Mouse (Mus musculus): ENCODE results near the gene 1600014C23Rik.

1600014C23Rik gene

DNA sequence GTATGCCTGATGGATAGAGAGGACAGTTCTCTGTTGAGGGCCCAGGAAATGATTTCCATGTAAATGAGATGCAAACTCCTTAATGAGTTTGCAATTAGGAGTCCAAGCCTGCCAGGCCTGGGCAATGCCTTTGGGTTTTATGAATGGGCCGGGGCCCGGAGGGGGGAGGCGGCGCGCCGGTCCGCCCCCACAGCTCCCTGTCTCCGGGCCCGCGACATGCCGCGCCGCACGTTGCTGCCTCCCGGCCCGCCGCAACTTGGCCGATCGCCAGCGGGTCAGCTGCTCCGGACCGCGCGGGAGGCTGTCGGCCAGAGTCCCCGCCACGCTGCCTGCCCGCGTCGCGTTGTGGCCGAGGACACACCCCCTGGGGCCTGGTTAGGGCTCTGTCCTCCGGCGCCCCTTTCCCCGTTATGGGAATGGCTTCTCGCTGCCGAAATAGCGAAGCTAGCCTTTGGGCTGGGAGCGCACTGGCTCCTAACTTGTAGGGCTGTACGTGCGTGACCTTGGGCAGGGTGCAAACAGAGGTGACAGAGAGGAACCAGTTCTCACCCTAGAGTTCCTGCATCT is at the start of gene 1600014C23Rik:
TSS of gene 1600014C23Rik (minus strand) at position 110 of the 567 bp plus-strand sequence.
- peak; percentile 39 to 61 for DNase-seq (ENCODE audit: low spot score in 2 of 2)

DNA sequence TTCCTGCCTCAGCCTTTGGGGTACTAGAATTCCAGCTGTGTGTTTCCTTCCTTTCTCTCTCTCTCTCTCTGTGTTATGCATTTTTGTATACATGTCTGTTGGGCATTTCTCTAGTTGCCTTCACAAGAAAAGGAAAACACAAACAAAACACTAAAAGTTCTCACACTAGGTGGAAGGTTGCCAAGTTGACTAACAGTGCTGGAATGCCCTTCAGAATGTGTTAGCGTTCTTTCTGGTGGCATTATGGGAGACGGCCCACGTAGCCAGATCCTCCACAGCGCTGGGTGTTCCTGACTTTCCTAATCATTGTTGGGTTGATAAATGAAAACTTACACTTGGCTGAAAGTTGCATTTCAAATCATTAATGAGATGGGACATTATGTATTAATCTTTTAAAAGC is 44.8 kb upstream of the 1600014C23Rik start:
- DNase-seq (ENCODE audit: low spot score in 2 of 2), result no peak

DNA sequence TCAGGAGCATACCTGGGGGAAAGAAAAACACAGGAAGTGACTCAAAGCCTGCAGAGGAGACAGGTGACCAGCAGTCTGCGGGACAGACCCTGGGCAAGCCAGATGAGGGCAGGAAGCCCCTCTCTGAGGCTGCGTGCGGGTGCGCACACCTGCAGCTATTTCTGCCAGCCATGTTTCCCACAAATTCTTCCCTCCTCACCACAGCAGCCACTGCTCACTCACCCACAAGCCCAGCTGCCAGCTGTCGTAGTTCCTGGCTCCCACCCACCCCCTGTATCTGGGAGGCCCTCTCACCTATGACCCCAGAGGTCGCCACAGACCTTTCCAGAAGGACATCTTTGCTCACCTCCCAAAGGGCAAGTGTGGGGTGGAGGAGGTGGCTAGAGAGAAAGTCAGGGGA is 43.8 kb upstream of the 1600014C23Rik start:
- DNase-seq (ENCODE audit: low spot score in 2 of 2), result no peak

DNA sequence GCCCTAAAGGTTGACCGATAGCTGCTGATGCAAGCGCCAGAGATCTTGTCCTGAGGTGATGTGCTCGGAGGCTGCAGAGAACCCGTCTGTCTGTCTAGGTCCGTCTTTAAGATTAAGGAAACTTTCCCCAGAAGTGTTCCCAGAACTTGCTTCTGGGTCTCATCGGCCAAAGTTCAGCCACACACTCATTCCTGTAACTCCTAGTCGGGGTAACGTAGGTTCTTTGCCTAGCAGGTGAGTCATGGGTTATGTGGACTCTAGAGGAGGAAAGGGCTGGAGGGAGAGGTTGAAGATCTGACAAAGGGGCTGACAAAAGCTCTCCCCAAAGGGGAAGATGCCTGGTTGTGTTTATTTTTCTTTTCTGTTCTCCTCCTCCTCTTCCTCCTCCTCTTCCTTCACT is 42.5 kb upstream of the 1600014C23Rik start:
- DNase-seq (ENCODE audit: low spot score in 2 of 2), result no peak

DNA sequence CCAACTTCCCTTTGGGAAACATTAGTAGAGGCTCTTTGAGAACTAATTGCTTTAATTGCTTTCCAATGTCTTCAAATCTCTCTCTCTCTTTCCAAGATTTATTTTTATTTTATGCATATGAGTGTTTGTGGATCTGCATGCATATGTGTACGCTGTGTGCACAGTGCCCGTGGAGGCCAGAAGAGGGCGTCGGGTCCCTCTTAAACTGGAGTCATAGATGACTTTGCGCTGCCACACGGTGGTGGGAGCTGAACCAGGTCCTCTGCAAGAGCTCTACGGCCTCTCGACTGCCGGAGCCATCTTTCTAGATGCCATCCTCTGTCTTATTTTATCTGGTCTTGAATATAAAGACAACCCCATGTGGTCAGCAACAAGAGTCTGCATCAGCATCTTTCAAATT is 41.8 kb upstream of the 1600014C23Rik start:
- DNase-seq (ENCODE audit: low spot score in 2 of 2), result no peak

DNA sequence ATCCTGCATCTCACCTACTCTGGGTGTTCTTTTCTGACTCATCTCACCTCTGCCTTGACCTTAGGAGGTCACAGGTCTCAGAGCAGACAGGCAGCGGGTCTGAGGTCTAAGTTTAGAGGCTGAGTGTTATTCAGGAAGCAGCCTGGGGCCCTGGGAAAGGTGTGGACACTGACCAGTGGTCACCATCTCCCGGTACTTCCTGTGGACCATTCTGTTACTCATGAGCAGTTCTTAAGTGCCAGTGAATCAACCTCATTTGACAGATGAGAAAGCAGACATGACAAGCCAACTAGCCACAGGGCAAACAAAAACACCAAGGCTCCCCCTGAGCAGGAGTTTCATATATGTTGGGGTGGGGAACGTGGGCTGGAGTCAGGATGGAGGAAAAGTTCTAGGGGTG is 38.9 kb upstream of the 1600014C23Rik start:
- DNase-seq (ENCODE audit: low spot score in 2 of 2), result no peak

DNA sequence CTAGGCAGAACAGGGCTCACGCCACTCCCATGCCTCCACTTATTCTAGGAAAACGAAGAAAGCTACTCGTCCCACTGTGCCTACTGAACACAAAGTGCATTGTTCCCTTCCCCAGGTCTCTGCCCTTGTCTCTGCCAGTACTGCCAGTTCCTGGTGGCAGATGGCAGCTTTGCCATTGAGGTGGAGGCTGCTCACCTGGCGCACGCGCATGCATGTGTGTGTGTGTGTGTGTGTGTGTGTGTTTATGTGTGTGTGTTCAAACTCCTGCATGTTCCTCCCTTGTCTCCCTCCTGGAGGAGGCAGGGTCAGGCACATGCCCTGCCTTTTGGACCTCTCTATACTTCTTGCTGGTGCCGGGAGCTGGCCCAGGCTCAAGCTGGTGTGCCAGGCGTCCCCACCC is 38.5 kb upstream of the 1600014C23Rik start:
- DNase-seq (ENCODE audit: low spot score in 2 of 2), result no peak

DNA sequence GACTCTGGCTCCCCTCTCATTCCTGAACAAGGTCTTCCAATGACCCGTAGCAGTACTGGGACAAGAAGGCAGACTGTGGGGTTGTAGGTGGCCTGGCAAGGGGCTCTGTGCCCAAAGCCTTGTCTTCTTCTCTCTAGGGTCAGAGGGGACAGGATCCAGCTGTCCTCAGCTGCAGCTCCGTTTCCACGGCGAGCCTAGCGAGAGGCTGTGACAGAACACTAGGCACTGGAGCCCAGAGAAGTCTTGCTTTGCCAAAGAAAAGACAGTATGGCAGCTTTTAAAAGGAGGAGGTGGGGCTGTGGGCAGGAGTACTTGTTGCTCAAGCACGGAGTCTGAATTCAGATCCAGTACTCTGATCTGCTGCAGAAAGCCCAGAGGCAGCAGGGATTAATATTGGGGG is 36.8 kb upstream of the 1600014C23Rik start:
- DNase-seq (ENCODE audit: low spot score in 2 of 2), result no peak

DNA sequence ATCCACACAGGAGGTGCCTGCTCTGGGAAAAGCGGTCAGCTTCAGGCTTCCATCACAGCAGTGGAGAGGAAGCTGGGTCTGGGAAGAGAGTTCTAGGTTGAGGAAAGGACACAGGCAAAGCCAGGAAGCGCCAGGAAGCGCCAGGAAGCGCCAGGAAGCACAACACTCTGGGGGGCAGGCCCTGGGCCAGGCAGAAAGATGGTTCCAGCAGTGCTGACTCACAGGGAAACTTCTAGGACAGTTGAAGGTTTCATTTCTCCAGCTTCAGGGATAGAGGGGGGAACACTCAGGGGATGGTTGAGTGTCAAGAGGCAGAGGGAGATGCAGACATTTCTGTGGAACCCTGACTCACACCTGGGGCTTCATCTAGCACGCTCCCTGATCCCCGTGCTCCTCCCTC is 36.2 kb upstream of the 1600014C23Rik start:
- DNase-seq (ENCODE audit: low spot score in 2 of 2), result no peak

DNA sequence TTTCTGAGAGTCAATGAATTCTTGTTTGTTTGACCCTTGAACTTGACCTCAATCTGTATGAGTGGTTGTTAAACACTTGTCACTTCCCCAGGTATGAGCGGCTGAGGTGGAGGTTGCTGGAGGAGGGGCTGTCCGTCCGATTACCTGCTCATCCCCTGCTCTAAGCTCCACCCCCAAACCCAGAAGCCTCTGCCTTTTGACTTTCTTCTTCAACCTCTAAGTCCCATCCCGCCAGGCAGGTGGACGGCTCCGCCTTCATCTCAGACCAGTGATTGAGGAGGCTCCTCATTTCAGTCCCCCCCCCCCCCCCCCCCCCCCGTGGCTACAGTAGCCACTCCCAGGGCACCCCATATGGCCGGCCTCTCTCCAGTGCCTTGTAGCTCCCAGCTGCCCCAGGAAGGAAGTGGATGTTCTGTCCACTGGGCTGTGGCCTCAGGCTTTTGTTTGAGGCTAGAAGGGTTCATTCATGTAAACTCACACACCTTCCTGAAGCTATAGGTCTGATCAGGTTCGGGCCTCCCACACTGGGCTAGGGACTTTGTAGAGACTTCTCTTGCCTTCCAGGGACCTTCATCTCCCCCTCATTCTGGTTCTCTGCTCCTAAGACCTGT is 34.0 kb upstream of the 1600014C23Rik start:
- DNase-seq (ENCODE audit: low spot score in 2 of 2), result no peak

DNA sequence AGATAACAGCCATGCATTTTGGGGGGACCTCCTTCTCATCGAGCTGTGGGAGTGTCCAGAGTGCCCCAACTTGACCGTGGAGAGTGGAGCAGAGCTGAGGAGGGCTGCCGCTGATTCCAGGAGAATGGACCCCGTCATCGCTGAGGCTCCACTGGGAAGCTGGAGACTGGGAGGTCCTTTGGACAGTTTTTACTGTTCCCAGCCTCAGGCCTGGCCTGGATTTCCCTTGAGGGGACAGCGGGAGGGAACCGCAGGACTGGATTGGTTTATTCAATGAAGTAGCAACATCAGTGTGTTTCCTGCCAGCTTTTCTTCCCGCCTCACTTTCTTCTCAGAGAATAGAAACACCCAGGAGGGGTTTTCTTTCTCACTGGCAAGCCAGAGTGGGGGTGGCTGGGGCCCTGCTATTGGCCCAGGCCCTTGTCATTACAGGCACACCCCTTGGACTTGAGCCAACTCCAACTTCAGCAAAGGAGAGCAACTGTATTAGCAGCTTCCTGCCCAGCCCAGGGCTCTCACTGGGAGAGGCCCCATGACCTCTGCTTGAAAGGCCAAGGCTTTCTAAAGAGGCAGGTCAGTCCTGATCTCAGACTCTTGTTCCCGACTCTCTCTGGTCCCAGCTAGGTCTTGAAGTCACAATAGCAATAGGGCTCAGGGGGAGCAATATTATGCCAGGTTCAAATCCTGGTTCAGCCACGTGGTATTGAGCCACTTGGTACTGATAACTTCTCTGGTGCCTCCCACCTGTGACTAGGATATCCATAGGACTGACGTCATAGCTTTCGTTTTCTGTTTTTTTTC is 33.3 kb upstream of the 1600014C23Rik start:
- peak; percentile 23 to 63 for DNase-seq (ENCODE audit: low spot score in 2 of 2)

DNA sequence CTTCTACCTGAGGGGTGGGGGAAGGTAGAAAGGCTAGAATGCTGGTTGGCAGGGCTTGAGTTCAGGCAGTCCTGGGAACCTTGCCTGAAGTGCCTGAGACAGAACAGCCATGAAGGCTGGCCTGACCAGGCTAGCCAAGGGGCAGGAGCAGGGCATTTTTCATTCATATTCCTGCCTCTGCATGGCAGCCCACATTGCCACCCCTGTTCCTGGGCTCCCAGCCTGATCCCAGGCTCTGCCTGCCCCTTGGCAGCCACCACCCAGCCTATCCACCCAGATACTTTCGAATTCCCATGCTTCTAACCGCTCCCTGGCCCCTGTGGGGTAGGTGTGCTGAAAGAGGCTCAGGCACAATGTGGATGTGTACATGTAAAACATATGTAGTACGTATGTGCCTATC is 32.3 kb upstream of the 1600014C23Rik start:
- DNase-seq (ENCODE audit: low spot score in 2 of 2), result no peak

DNA sequence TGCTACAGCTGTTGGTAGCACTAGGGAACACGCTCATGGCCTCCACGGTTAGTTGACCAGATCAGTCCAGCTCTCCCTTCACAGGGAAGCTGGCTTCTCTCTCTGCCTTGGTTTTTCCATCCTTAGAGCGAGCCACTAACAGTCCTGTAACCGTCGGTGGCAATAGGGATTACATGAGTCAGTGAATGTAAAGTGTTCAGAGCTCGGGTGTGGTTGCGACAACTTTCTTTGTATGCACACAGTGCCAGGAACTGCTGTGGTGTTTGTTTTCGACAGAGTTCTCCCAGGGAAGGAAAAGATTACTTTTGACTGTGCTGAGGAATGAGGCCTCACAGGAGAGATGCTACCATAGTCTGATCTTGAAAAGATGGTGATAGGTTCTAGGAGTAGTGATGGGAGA is 29.5 kb upstream of the 1600014C23Rik start:
- no peak for DNase-seq (ENCODE audit: low spot score in 2 of 2)

DNA sequence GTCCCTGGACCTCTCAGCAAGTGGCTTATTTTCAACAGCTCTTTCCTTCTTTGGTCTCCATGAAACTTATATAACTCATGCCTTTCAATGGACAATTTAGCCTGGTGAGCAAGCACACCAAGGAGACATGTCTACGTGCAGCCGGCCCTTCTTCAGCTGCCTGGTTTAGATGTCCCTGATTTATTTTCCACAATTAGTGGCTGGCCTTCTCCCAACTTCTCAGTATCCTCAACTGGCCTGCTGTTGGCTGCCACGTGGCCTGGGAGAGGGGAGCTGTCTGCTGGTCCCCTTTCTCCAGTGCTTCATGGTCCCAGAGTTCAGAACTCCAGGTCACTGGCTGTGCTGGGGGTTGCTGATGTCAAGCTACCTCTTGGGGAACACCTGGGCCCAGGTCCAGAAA is 28.3 kb upstream of the 1600014C23Rik start:
- no peak for DNase-seq (ENCODE audit: low spot score in 2 of 2)

DNA sequence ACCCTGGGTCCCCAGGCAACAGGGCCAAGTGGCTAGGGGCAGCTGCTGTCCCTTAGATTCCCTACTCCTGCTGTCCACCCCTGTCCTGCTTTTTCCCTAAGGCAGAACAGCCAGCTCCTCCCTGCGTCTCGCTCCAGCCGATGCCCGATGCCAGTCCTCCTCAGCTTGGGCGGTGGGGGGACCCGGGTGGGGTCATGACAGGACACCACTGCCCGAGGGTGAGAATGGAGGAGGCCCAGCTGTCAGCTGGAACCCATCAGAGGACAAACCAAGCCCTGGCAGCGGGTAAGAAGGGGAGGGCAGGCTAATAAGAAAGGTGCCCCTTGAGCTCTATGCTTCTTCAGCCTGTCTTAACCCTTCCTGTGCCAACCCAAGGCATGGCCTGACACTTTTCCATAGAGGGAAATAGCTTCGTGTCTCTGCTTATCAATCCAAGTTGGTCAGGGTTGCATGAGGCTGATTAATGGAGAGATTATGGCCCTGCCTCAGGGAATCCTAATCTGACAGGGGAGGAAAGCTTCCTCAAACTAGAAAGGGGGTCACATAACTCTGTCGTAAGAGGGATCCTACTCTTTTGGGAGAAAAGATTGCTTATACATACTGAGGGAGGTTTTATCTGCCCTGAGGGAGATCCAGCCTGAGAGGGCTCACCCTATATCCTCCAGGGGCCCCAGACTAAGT is 27.5 kb upstream of the 1600014C23Rik start:
- DNase-seq (ENCODE audit: low spot score in 2 of 2), result no peak

DNA sequence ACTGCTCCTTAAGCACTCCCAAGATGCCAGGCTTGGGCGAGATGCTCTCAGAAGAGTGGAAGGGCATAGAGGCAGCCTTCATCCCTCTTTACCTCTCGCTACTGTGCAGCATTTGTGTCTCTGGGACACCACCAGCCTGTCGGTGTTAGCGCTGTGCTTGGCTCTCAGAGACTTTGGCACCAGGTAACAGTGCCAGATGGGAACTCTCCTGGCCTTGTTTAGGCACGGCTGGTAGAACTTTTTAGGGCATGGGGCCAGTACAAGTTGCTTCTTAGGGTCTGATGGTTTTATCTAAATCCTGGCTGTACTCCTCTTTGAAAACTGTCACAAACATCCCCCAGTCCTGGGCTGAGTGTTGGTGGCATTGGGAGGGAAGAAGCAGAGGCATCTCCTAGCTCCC is 26.1 kb upstream of the 1600014C23Rik start:
- no peak for DNase-seq (ENCODE audit: low spot score in 2 of 2)

DNA sequence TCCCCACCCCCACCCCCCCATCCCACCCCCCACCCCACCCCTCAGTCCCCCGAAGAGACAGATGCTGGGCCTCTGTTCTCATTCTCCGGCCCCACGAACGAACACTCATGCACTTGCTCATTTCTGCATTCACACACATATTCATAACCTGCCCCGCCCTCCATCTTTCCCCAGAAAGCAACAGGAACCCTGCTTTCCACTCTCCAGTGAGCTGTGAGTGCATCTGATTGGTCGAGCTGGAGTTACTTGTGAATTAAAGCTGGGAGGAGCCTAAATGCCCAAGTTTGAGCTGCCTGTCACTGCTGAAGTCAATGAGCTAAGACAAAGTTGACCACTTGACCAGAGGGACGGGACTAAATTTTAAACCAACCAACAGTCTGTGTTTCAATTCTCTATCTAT is 25.2 kb upstream of the 1600014C23Rik start:
- DNase-seq (ENCODE audit: low spot score in 2 of 2), result no peak

DNA sequence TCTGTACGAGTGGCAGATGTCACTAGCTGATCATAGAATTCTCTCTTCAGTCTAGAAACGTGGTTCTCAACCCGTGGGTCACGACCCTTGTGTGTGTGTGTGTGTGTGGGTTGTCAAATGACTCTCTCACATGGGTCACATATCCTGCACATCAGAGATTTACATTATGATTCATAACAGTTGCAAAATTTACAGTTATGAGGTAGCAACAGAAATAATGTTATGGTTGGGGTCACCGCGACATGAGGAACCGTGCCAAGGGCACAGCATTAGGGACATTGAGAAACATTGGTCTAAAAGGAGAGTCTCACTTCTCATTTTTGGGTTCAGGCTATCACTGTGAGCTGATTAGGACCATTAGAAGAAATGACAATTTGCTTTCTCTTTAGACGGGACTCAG is 24.3 kb upstream of the 1600014C23Rik start:
- no peak for DNase-seq (ENCODE audit: low spot score in 2 of 2)

DNA sequence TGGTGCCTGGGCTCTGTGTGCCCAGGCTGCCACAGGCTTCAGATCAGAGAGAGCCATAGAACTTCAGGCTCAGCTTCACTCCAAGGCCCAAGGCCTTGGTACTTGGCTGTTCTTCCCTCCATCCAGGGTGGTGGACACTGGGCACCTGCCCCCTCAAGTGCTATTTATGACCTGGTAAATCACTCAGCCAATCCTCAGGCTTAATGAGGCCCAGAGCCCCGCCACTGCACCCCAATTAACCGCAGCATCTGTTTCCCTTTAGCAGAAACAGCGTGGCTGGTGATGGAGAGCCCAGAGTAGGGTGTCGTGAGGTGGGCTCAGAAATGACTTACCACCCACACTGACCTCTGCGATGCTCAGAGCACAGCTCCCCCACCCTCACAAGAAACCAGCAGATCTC is 23.2 kb upstream of the 1600014C23Rik start:
- no peak for DNase-seq (ENCODE audit: low spot score in 2 of 2)

DNA sequence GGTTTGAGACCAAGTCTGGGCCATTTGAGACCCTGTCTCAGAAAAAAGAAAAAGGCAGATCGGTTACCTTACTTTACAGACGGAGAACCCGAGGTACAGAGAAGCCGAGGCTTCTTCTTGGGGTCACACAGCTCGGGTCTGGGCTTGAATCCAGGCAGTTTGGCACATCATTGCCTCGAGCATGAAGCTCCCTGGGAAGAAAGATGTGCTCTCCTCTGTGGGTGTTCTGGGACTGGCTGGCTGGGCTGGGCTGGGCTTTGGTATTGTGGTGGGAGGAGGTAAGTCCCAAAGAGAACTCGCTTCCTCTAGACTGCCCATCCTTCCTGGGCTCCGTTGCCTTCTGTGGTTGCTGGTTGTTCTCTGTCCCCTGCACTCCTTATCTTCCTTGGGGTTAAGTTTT is 22.7 kb upstream of the 1600014C23Rik start:
- DNase-seq (ENCODE audit: low spot score in 2 of 2), result no peak

DNA sequence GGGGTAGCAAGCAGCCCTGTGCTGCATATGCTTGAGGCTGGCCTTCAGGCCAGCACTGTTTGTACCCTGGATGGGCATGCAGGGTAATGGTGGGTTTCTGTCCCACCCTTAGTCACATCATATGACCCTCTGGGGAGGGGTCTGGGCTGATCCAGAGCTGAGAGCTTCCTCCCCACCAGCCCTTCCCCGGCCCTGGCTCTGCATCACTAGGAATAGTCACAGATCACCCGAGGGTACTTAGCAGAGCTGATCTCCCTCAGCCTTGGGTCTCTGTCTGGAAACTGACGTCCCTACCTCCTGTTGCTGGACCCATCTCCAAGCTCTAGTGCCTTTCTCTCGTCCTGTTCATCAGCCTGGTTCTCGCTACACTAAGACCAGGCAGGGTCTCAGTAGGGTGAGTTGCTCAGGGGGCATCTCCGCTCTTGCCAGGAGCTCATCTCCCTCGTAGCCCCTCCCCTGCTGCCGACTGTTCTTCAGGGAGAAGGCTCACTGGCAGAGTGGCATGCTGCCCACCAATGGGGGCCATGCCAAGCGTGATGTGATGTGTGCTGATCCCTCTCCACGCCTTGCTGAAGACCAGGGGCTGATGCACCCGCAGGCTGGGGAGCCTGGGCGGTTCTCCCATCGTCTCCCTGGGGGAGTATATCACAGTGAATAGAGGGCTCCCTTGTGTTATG is 20.7 kb upstream of the 1600014C23Rik start:
- DNase-seq (ENCODE audit: low spot score in 2 of 2), result peak; percentile 33 to 66

DNA sequence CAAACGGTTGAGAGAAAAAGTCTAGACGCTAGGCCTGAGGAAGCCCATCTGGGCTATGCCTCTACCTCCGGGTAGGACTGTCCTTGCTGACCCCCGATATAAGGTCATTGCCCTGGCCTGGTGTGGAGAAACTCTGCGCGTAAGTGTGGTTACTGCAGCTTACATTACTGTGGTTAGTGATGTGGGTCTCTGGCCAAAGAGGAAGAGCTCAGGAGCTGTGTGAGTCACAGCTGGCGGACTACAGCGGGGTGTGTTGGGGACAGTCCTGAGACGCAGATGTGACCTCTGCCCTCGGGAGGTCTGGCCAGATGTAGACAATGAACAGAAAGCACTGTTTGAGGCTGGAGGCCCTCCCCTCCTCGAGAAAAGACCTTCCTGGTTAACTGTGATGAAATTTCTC is 19.0 kb upstream of the 1600014C23Rik start:
- no peak for DNase-seq (ENCODE audit: low spot score in 2 of 2)

Data from frontal cortex, postnatal 25 days (tissue).